Mouse (Mus musculus) heart, adult 9 months (tissue): ENCODE results near the gene Rnf213.

Experiments used
- DNase-seq, 2 experiments: peaks; one replicate each; pipeline ENCODE4 v3.0.0; 2022; ENCODE audit warnings: low spot score in 2 of 2

Gene Rnf213

GRCm38 (mm10) chr11:119514967-119515636 is 122.2 kb downstream of the Rnf213 start:
- no peak for DNase-seq

DNA sequence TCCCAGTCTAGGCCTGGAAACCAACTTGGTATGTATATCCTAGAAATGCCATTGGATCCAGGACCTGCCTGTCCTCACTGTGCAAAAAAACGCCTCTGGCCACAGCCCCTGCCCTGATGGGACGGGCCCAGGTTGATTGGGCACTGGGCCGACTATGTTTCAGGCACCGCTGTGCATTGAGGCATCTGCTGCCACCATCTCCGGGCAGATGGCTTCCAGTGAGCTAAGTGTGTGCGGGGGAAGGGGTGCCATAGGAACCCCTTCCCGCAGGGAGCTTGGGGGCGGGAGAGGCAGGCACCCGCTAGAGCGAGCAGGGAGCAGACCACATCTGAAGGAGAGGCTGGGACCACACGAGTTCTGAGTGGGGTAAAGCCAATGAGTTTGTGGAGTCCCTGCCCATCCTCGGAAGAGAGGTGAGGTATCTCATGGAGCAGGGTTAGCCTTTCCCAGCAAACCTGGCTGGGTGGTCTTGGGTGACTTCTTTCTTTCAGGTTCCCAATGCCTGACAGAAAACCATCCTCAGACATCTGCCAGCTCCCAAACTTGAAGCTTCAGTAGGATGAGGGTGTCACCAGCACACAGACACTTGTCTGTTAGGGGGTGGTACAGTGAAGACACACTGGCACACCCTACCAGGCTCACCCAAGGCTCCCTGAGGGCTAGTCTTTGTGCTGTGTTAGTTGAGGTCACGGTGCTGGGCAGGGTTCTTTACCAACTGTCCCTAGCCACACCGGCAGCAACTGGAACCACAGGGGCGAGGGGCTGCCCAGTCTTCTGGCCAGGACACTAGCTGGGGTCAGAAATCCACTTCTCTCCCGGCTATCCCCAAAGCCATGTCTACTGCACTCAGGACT is 123.2 kb downstream of the Rnf213 start:
- DNase-seq = no peak

- no peak for DNase-seq
These were observed 123.9 kb downstream of the Rnf213 start for GRCm38 (mm10) chr11:119516677-119517361.

DNA sequence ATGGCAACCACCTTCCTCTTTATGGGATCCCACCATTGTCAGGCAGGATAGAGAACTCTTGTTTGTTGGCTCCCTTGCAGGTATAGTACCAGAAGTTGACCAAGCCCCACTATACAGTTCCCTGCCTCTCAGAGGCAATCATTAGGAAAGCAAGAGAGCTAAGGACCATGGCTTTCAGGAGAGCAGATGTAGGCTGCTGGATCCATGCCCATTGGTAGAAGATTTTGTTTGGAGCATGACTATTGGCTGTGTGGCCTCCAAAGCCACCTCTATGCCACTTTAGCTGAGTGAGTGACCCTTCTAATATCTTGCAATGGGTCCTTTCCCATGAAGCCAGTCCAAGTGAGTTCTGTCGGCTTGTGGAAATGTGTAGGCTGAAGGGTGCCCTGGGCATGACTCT is 126.5 kb downstream of the Rnf213 start:
- DNase-seq = no peak

DNA sequence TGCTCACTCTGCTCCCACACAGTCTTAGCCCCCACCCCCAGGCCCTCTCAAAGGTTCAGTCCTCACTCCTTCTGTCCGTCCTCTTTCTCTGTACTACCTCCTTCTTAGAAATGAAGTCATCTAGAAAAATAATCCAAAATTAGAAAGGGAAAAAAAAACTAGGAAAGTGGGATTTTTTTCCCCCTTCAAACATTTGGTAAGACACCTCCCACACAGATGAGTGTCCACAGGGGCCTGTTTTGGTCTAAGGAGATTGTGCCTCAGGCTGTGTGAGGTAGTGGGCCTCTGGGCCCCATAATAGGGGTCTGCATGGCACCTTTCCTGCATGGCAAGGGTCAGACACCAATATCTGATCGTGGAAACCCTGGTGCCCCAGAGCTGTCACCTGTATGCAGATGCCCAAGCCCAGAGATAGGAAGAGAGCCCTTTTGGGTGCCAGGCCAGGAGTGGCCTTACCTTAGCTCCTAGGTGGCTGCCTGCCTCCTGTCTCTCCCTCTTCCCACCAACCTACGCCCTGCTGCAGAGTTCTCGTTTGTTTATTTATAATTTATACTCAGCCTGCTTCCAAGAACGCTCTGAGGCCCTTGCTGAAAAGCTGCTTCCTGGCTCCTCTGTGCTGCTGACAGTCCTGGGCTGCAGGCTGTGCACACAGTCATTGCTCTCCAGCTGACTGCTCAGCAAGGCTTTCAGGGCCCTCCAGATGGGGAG is 127.3 kb downstream of the Rnf213 start:
- DNase-seq = no peak

DNA sequence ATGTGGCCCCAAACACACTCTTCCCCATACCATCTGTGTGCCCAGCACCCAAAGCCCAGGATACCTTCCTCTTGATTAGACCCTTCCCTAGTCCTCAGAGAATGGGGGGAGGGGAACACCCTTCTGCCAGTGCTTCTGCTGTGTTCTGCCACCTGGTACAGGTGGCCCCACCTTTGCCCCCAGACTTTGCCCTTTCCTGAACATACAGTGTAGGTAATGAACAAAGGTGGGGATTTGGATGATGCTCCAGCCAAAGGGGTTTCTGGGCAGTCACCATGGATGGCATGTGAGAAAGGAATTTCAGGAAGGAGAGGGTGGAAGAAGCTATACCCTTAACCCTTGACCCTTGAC is 127.8 kb downstream of the Rnf213 start:
- DNase-seq = no peak

- DNase-seq = no peak
These were observed 129.2 kb downstream of the Rnf213 start for GRCm38 (mm10) chr11:119521920-119522710.

DNA sequence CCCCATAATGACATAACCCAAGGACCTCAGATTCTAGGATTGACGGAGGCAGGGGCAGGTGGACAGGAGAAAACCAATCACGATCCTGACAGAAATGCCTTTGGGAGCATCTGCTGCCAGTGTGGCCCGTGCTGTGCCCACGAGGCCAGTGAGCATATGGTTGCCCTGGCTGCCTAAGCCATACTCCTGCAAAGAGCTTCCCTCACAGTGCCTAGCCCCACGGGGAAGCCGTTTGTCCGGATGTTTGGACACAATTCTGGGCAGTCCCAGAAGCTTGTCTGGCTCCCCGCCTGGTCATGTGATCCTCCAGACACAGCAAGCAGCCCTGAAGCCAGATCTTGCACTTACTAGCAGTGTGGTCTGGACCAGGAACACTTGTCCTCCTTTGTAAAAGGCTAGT is 129.9 kb downstream of the Rnf213 start:
- DNase-seq = peak; percentile 29 to 40

DNA sequence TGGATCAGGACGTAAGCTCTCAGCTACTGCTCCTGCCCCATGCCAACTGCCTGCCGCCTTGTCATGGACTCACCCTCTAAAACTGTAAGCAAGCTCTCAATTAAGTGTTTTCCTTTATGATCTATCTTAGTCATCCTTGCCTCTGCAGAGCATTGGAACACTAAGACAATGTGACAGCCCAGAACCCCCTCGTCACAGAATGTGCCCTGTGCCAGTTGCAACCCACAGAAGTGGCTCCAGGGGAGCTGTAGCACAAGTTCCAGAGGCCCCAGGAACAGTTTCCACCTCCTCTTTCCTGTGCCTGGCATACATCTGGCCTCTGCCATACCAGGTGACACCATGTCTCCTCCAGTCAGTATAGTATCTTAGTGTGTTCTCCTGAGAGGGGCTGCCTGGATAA is 130.5 kb downstream of the Rnf213 start:
- no peak for DNase-seq

DNA sequence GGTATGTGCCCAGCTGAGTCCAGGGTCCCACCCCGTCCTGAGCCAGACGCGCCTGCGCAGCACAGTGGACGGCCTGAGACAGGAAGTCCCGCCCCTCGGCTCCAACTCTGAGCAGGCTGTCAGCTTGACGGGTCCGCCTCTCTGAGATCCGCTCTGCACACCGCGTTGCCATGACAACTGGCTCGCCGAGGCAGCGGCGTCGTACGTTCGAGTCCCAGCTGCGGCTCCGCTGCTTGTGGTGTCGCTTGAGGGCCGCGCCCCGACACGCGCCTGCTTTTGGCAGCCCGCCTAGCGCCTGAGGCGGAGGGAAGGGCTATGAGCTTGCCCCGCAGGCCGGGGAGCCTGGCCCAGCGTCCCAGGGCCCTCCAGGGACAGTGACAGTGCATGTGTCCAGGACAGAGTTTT is 131.6 kb downstream of the Rnf213 start:
- peak; percentile 87 to 91 for DNase-seq

DNA sequence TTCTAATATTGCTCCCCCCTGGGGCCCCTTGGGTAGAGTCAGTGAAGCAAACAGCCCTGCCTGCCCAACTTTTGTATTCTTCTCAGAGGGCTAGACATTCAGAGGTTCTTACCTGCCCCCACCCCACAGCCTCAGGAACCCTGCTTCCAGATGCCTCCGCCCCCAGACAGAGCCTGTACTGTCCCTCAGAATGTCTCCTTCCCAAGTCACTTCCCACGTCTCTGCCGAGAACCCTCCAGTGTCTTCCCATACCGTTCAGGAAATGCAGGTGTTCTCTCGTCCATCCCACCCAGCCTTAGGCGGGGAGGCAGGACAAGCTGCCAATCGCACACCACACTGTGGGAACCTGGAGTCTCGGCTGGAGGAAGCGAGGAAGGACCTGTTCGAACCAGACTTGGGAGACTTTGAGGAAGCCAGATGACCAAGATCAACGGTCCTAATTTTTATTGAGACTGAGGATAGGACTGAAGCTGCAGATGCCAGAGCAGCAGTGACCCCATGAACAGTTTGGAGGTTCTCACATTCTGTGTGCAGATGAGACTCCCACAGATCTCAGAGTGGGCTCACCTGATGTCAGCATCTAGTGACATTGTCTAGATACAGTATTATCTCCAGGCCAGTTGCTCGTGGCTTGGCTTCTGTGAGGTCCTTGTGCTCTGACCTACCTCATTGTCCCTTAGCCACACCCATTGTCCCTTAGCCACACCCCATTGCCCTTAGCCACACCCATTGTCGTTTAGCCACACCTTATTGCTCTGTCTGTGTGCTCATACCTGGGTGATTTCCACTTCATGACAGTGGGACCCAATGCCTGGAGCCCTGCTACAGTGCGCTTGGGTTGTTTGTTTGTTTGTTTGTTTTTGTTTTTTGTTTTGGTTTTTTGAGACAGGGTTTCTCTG is 133.4 kb downstream of the Rnf213 start:
- no peak for DNase-seq

- no peak for DNase-seq
These were observed 136.0 kb downstream of the Rnf213 start for GRCm38 (mm10) chr11:119528930-119529329.

DNA sequence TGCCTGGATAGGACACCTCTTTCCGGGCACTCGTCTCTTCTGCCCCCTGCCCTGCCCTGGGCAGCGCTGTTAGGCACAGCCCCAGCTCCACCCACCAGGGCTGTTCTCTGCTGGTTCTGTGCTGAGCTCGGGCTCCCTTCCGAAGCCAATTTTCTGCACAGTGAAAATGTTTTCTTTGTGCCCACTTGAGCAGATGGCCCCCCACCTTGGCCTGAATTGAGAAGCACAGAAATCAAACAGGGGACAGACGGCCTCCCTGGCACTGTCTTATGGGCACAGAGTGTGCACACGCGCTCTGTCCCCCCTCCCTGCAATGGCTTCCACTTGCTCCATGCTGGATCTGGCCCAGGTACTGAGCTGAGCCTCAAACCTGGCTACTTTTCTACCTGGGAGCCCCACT is 139.6 kb downstream of the Rnf213 start:
- no peak for DNase-seq

DNA sequence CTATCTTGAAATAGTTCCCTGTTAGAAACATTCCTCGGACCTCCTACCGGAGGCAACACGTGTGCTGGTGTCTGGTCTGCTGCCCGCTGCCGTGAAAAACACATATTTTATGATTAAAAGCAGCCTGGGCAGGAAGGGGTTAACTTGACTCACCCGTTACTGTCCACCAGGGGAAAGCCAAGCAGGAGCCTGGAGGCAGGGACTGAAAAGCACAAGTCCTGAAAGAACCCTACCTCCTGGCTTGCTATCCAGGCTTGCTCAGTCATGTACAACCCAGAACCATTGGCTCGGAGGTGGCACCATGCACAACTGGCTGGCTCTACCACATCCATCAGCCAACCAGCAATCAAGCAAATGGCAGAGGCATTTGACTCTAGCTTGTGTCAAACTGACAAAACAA is 140.8 kb downstream of the Rnf213 start:
- no peak for DNase-seq
